Mouse (Mus musculus): Measurements from ENCODE around the gene Zdbf2. TPM values are rescaled to one million over a fixed set of nuclear protein-coding genes. Genes with fewer than 3 reads are reported as not detected.
"Not testable (repeated sequence)": the region's sequence is repeated elsewhere in the genome, so short reads cannot be mapped to it uniquely, and the experiment has no call there.

The Zdbf2 gene
- polyA plus RNA-seq, 1 experiment from 2014 or later: 25.1 TPM

DNA sequence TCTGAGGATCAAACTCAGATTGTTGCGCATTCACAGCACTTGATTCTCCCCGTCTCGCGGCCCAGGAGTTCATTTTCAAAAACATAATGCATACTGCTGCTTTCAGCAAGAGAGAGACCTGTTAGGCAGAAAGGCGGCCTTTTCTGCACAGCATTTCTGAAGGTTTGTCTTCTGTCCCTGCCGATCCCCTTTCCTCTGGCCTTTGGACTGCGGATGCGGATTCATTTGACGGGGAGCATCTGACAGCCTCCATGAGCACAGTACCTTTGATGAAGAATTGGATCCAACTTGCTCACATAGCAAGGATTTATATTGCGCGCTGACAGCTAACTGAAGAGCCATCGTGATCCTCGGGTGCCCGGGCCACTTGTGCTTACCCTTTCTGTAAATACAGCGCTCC, 6.3 kb upstream of the Zdbf2 start:
- Histone ChIP-seq H3K36me3 (replicated peaks) (no peaks in the 10 kb centered on the region), H3K9me3 (no peaks in the 10 kb centered on the region), H3K4me1 (peaks cover 6% of the 10 kb centered on the region), H3K4me3 (no peak overlapping the region), H3K27me3 (ENCODE audit: poor library complexity, severe bottlenecking) (peaks cover 100% of the 10 kb centered on the region), H3K27ac (no peak overlapping the region)
- no peak for DNase-seq (ENCODE audit: extremely low spot score, low spot score)
- WGBS: 41% methylated on average over 15 of the region's 15 CpGs

DNA sequence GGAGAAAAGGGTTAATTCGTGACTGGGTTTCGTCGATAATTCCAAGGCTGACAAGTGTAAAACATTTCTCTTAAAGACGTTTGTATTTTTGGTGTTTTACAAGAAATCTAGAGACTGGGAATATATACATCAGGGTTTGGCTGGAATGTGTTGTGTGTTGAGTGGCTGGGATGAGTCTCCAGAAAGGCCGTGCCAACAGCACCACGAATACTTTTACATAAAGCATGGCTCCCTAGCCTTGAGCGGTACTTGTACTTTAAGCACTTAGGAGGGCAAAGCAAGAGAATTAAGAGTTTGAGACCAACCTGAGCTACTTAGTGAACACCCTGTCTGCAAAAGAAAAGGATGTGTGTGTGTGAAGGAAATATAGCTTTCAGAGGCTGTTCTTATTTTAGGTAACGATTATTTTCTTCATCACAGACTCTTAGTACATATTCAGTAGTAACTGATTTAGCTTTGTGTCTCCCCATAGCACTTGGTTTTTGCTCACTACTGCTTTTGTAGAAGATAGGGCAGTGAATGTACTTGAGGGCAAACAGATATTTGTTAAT, 865 bp upstream of the Zdbf2 start:
- 29% methylated on average over 8 of the region's 8 CpGs for WGBS
- peak overlapping the region; percentile 75 for H3K4me3 ChIP-seq
- peaks cover 28% of the 10 kb centered on the region for H3K4me1 ChIP-seq
- no peaks in the 10 kb centered on the region for H3K36me3 ChIP-seq (replicated peaks)
- no peak for DNase-seq (ENCODE audit: extremely low spot score, low spot score)
- H3K27ac ChIP-seq: peak overlapping the region; percentile 93
- peaks cover 98% of the 10 kb centered on the region for H3K27me3 ChIP-seq (ENCODE audit: poor library complexity, severe bottlenecking)
- H3K9me3 ChIP-seq: no peaks in the 10 kb centered on the region

- peaks cover 98% of the 10 kb centered on the region for H3K27me3 ChIP-seq (ENCODE audit: poor library complexity, severe bottlenecking)
- peak overlapping the region; percentile 75 for H3K4me3 ChIP-seq
- no peaks in the 10 kb centered on the region for H3K9me3 ChIP-seq
- DNase-seq (ENCODE audit: extremely low spot score, low spot score): no peak
- peak overlapping the region; percentile 93 for H3K27ac ChIP-seq
- under 1% methylated on average over 89 of the region's 89 CpGs for WGBS
- H3K36me3 ChIP-seq (replicated peaks): no peaks in the 10 kb centered on the region
- peaks cover 28% of the 10 kb centered on the region for H3K4me1 ChIP-seq
Observed at GRCm38 (mm10) chr1:63273339-63273951, 380 bp downstream of the Zdbf2 start.

- H3K36me3 ChIP-seq (replicated peaks): no peaks in the 10 kb centered on the region
- DNase-seq (ENCODE audit: extremely low spot score, low spot score): no peak
- H3K27ac ChIP-seq: peak overlapping the region; percentile 93
- no peaks in the 10 kb centered on the region for H3K9me3 ChIP-seq
- 12% methylated on average over 19 of the region's 19 CpGs for WGBS
- H3K4me1 ChIP-seq: peaks cover 28% of the 10 kb centered on the region
- H3K4me3 ChIP-seq: peak overlapping the region; percentile 75
- peaks cover 98% of the 10 kb centered on the region for H3K27me3 ChIP-seq (ENCODE audit: poor library complexity, severe bottlenecking)
Observed at GRCm38 (mm10) chr1:63274046-63274730, 1.1 kb downstream of the Zdbf2 start.

DNA sequence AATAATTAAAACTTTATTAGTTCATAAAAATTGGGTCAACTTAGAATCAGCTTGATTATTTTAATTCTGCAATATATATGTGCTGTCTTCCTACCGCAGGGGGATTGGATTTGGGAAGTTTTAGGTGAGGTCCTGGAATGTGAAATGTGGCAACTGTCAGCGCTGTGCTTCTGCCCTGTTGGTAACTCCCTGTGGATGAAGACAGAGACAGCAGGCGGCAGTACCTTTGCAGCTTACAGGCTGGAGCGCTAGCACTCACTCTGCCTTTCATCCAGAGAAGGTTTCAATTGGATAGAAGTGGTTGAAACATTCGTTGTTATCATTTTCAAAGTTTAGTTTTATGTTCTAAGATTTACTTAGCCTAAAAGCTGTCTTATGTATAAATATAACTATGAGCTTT, 5.0 kb downstream of the Zdbf2 start:
- no peak for DNase-seq (ENCODE audit: extremely low spot score, low spot score)
- WGBS: 30% methylated on average over 5 of the region's 5 CpGs
- Histone ChIP-seq H3K36me3 (replicated peaks) (peaks cover 17% of the 10 kb centered on the region), H3K27ac (no peak overlapping the region), H3K4me3 (no peak overlapping the region), H3K4me1 (peaks cover 14% of the 10 kb centered on the region), H3K27me3 (ENCODE audit: poor library complexity, severe bottlenecking) (peaks cover 87% of the 10 kb centered on the region), H3K9me3 (no peaks in the 10 kb centered on the region)

GRCm38 (mm10) chr1:63293965-63294364, 20.9 kb downstream of the Zdbf2 start:
- Histone ChIP-seq H3K27me3 (ENCODE audit: poor library complexity, severe bottlenecking) (peaks cover 27% of the 10 kb centered on the region), H3K27ac (no peak overlapping the region), H3K4me3 (no peak overlapping the region), H3K36me3 (replicated peaks) (peaks cover 20% of the 10 kb centered on the region), H3K9me3 (no peaks in the 10 kb centered on the region), H3K4me1 (peaks cover 13% of the 10 kb centered on the region)
- DNase-seq (ENCODE audit: extremely low spot score, low spot score): no peak
- 17% methylated on average over 7 of the region's 7 CpGs for WGBS

DNA sequence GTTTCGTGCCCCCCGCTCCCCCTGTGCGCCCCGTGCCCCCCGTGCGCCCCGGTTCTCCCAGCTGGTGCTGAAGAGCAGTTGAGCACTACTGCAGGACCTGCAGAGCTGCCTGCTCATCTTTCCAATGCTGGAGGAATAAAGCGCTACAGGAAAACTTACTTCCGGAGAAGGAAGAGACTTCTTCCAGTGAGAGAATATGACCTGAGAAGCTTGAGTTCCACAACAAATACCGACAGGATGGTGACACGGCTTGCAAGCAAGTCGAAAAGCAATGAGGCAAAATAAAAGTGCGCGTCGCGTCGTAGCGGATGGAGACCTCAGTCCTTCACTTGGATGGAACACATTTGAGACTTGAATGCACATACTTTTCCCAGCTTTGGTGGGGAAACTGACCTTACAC, 36.6 kb downstream of the Zdbf2 start:
- Histone ChIP-seq H3K4me3 (peak overlapping the region; percentile 49), H3K27me3 (ENCODE audit: poor library complexity, severe bottlenecking) (peaks cover 44% of the 10 kb centered on the region), H3K4me1 (peaks cover 8% of the 10 kb centered on the region), H3K36me3 (replicated peaks) (peaks cover 52% of the 10 kb centered on the region), H3K9me3 (no peaks in the 10 kb centered on the region), H3K27ac (no peak overlapping the region)
- no peak for DNase-seq (ENCODE audit: extremely low spot score, low spot score)
- WGBS: 39% methylated on average over 18 of the region's 18 CpGs

GRCm38 (mm10) chr1:63323565-63324132, 50.6 kb downstream of the Zdbf2 start:
- H3K4me3 ChIP-seq; H3K27me3 ChIP-seq (ENCODE audit: poor library complexity, severe bottlenecking); H3K27ac ChIP-seq; H3K9me3 ChIP-seq; H3K36me3 ChIP-seq (replicated peaks); DNase-seq (ENCODE audit: extremely low spot score, low spot score); H3K4me1 ChIP-seq: not testable (repeated sequence)
- 69% methylated on average over 12 of the region's 12 CpGs for WGBS

Small RNA genes lying within 50 kb of the gene (microRNA-seq; reads per million reads assigned to microRNA genes)
- 3.0 reads per million, percentile 2 among the genes with 10 or more reads in this experiment for gene Gm24513

Other genes with a start within 250 kb of the Zdbf2 start
- 9.9 and 11.1 TPM in 2 replicates for gene Ino80d, start 158.6 kb upstream of the Zdbf2 start, polyA plus RNA-seq (2016; fragmentation: Nextera tagmentation; extraction: Ambion mirVana)
- 642 and 649 TPM in 2 replicates for gene Eef1b2, start 96.4 kb upstream of the Zdbf2 start, polyA plus RNA-seq (2016; fragmentation: Nextera tagmentation; extraction: Ambion mirVana)
- gene Ndufs1, start 96.4 kb upstream of the Zdbf2 start, polyA plus RNA-seq (2016; fragmentation: Nextera tagmentation; extraction: Ambion mirVana): 147 and 151 TPM in 2 replicates
- gene Gpr1, start 58.7 kb upstream of the Zdbf2 start, polyA plus RNA-seq (2016; fragmentation: Nextera tagmentation; extraction: Ambion mirVana): 0.26 and 0.33 TPM in 2 replicates
- 3.6 and 3.7 TPM in 2 replicates for gene Adam23, start 172.6 kb downstream of the Zdbf2 start, polyA plus RNA-seq (2016; fragmentation: Nextera tagmentation; extraction: Ambion mirVana)